Mouse (Mus musculus) heart, embryonic 15.5 days (tissue): ENCODE data around the gene Cad. TPM values are rescaled to one million over a fixed set of nuclear protein-coding genes. Genes with fewer than 3 reads are reported as not detected.
A peak's percentile ranks its signal among the peaks of the same experiment; 100 is the strongest.

Experiments
- ATAC-seq: fragments of 200-750 bp; cut with Nextera tagmentation; replicated peaks from 2 replicates; pipeline ENCODE4 v1.8.0; 2017; ENCODE audit warnings: low read depth, moderate TSS enrichment; ENCODE audit not compliant: insufficient number of reproducible peaks, insufficient read depth, low FRiP score
- H3K27ac ChIP-seq: fragments of 300-500 bp; sonication (generic); 2 replicates; pipeline ENCODE4 v1.5.1; 2015; ENCODE audit warnings: mild to moderate bottlenecking, inconsistent platforms
- H3K27me3 ChIP-seq: fragments of 300-500 bp; sonication (generic); 2 replicates; pipeline ENCODE4 v1.6.1; 2015; ENCODE audit warnings: inconsistent platforms
- H3K36me3 ChIP-seq: fragments of 300-500 bp; sonication (generic); 2 replicates; pipeline ENCODE4 v1.6.1; 2015; ENCODE audit warnings: mild to moderate bottlenecking, inconsistent platforms
- H3K4me1 ChIP-seq: fragments of 300-500 bp; sonication (generic); replicated peaks from 2 replicates; pipeline ENCODE4 v1.6.1; 2015; ENCODE audit warnings: inconsistent platforms
- H3K4me2 ChIP-seq: fragments of 300-500 bp; sonication (generic); 2 replicates; pipeline ENCODE4 v1.6.1; 2015; ENCODE audit warnings: inconsistent platforms, mild to moderate bottlenecking, moderate library complexity
- H3K4me3 ChIP-seq: fragments of 300-500 bp; sonication (generic); 2 replicates; pipeline ENCODE4 v1.5.1; 2015; ENCODE audit warnings: mild to moderate bottlenecking, inconsistent platforms
- H3K9ac ChIP-seq: fragments of 300-500 bp; sonication (generic); 2 replicates; pipeline ENCODE4 v1.6.1; 2015; ENCODE audit warnings: mild to moderate bottlenecking, inconsistent platforms
- H3K9me3 ChIP-seq: fragments of 300-500 bp; sonication (generic); replicated peaks from 2 replicates; pipeline ENCODE4 v1.6.1; 2016; ENCODE audit warnings: inconsistent platforms
- WGBS: fragments of 180-500 bp; shearing (Covaris S2); methylation state at CpG from one replicate; pipeline ENCODE4 v1.1.7; 2015; ENCODE audit warnings: mixed read lengths; 5-methylcytosine and 5-hydroxymethylcytosine counted together
- polyA plus RNA-seq: library from polyadenylated mRNA; unstranded; fragments of >200 nt; fragmentation: Nextera tagmentation; extraction: Ambion mirVana; gene quantifications from 2 replicates; pipeline ENCODE4 v1.2.1, GENCODE M21; 2015

Cad gene
- polyA plus RNA-seq, 1 experiment from 2014 or later, result 11.0 TPM

DNA sequence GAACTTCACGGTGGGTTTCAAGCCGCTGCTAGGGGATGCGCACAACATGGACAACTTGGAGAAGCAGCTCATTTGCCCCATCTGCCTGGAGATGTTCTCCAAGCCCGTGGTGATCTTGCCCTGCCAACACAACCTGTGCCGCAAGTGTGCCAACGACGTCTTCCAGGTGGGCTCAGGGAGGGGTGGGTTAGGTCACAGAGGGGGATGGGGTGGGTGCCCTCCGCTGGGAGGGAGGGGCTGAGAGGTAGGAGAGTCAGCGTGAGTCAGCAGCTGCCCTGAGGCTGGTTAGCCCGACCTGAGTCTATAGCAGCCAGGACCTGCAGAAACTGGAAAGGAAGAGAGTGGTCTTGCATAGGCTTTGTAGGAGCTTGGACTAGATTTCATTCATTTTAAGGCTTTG, 62.3 kb downstream of the Cad start:
- peak; percentile 18; the same call in 1 of the 2 replicates for ATAC-seq
- peak overlapping the region; percentile 69 for H3K27ac ChIP-seq
- peak overlapping the region; percentile 39 for H3K4me3 ChIP-seq
- peaks cover 8% of the 10 kb centered on the region; the same call in 1 of the 2 replicates for H3K4me1 ChIP-seq
- H3K4me2 ChIP-seq, result peak overlapping the region; percentile 57
- 0 out of 2 replicates have a peak overlapping the region, but pooled peaks have one; percentile 17 for H3K9ac ChIP-seq
- no peaks in the 10 kb centered on the region for H3K9me3 ChIP-seq
- no peaks in the 10 kb centered on the region for H3K36me3 ChIP-seq
- peaks cover 5% of the 10 kb centered on the region; the same call in 1 of the 2 replicates for H3K27me3 ChIP-seq
- WGBS, result 12% methylated on average over 10 of the region's 10 CpGs

DNA sequence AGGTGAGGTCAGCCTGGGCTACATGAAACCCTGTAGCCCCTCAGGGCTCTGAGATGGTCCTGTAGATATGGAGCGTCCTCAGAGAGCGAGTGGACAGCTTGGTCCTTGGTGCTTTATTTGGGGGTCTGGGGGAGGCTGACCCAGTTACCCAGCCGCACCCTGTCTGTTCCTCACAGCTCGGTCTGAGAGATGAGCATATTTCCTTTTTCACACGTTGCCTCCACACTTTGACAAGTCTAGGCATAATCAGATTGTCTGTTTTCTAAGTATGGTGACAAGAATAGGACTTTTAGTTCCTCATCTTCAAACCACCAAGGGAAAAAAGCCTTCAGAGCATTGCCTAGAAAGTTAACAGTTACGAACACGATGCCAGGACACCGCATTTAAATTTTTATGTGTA, 66.5 kb downstream of the Cad start:
- no peak overlapping the region for H3K4me2 ChIP-seq

DNA sequence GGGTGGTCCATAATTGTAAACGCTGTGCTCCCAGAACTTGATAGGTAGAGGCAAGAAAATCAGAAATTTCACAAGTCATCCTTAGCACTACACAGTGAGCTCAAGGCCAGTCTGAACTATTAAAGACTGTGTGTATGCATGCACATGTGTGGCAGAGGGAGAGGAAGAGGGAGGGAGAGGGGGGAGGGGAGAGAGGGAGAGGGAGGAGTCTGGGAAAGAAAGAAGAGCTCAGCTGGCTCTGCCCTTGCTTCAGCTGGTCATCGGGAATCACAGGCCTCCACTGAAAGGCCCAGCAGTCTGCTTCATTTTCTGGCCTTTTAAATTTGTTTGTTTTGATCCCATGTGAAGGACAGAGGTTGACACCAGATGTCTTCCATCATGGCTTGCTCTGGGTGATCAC, 68.9 kb downstream of the Cad start:
- no peaks in the 10 kb centered on the region for H3K4me1 ChIP-seq
- H3K4me2 ChIP-seq, result no peak overlapping the region
- 41% methylated on average over 2 of the region's 2 CpGs for WGBS
- H3K4me3 ChIP-seq, result no peak overlapping the region
- no peaks in the 10 kb centered on the region for H3K27me3 ChIP-seq
- H3K9ac ChIP-seq, result no peak overlapping the region
- ATAC-seq, result no peak
- H3K9me3 ChIP-seq, result no peaks in the 10 kb centered on the region
- no peaks in the 10 kb centered on the region for H3K36me3 ChIP-seq
- no peak overlapping the region for H3K27ac ChIP-seq

More for the DNA sequence above, 66.5 kb downstream of the Cad start:
- 75% methylated on average over 8 of the region's 8 CpGs for WGBS
- Histone ChIP-seq H3K27me3 (peaks cover 5% of the 10 kb centered on the region; the same call in 1 of the 2 replicates), H3K36me3 (no peaks in the 10 kb centered on the region), H3K4me3 (no peak overlapping the region), H3K9me3 (no peaks in the 10 kb centered on the region), H3K9ac (no peak overlapping the region), H3K27ac (no peak overlapping the region), H3K4me1 (peaks cover 8% of the 10 kb centered on the region; the same call in 1 of the 2 replicates)
- ATAC-seq, result no peak

DNA sequence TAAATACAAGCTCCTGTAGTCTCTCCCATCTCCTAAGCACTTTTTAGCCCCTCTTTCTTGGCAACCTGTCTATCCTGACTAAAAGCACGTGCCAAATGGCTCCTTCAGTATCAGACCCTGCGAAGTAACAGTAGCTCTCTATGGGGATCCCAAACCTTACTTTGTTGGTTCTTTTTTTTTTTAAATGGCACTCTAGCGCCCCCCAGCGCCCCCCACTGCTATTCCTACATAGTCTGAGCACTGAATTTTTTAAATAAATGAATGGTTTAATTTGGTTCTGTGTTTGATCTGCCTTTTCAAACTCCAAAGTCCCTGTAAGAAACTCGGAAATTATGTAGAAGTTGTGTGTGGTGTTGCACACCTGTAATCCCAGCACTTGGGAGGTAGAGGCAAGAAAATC, 71.5 kb downstream of the Cad start:
- Histone ChIP-seq H3K27ac (no peak overlapping the region), H3K36me3 (no peaks in the 10 kb centered on the region), H3K27me3 (peaks cover 2% of the 10 kb centered on the region; the same call in 1 of the 2 replicates), H3K4me1 (no peaks in the 10 kb centered on the region), H3K9ac (no peak overlapping the region), H3K9me3 (no peaks in the 10 kb centered on the region), H3K4me2 (no peak overlapping the region), H3K4me3 (no peak overlapping the region)
- WGBS, result 37% methylated on average over 5 of the region's 5 CpGs
- ATAC-seq, result no peak

Other genes starting within 250 kb of the Cad start
- gene Mapre3, start 240.1 kb upstream of the Cad start, polyA plus RNA-seq, result 16.3 and 20.1 TPM in 2 replicates
- 57.5 and 67.2 TPM in 2 replicates for gene Tmem214, start 186.8 kb upstream of the Cad start, polyA plus RNA-seq
- 8.9 and 11.9 TPM in 2 replicates for gene Agbl5, start 166.1 kb upstream of the Cad start, polyA plus RNA-seq
- 372 and 381 TPM in 2 replicates for gene Ost4, start 147.0 kb upstream of the Cad start, polyA plus RNA-seq
- gene Emilin1, start 141.4 kb upstream of the Cad start, polyA plus RNA-seq, result 125 and 179 TPM in 2 replicates
- 12.4 and 13.9 TPM in 2 replicates for gene Khk, start 133.3 kb upstream of the Cad start, polyA plus RNA-seq
- 2.4 and 4.2 TPM in 2 replicates for gene Cgref1, start 109.2 kb upstream of the Cad start, polyA plus RNA-seq
- gene Preb, start 94.4 kb upstream of the Cad start, polyA plus RNA-seq, result 74.4 and 99.1 TPM in 2 replicates
- 0.09 and 0.15 TPM in 2 replicates for gene Tcf23, start 86.1 kb upstream of the Cad start, polyA plus RNA-seq
- 116 and 118 TPM in 2 replicates for gene Atraid, start 6.5 kb upstream of the Cad start, polyA plus RNA-seq
- gene Slc5a6, start 5.9 kb upstream of the Cad start, polyA plus RNA-seq, result 5.8 and 9.3 TPM in 2 replicates
- gene Dnajc5g, start 51.5 kb downstream of the Cad start, polyA plus RNA-seq, result not detected in 2 replicates
- 0.25 and 0.36 TPM in 2 replicates for gene Slc30a3, start 53.5 kb downstream of the Cad start, polyA plus RNA-seq
- 8.0 and 9.9 TPM in 2 replicates for gene Trim54, start 61.9 kb downstream of the Cad start, polyA plus RNA-seq
- gene Ucn, start 84.0 kb downstream of the Cad start, polyA plus RNA-seq, result not detected in 2 replicates
- 77.0 and 83.6 TPM in 2 replicates for gene Mpv17, start 99.5 kb downstream of the Cad start, polyA plus RNA-seq
- gene Gm29609, start 125.1 kb downstream of the Cad start, polyA plus RNA-seq, result 0.63 and 2.1 TPM in 2 replicates
- 37.2 and 44.8 TPM in 2 replicates for gene Gtf3c2, start 125.4 kb downstream of the Cad start, polyA plus RNA-seq
- gene Snx17, start 138.4 kb downstream of the Cad start, polyA plus RNA-seq, result 107 and 117 TPM in 2 replicates
- gene Eif2b4, start 138.7 kb downstream of the Cad start, polyA plus RNA-seq, result 51.8 and 64.7 TPM in 2 replicates
- 5.4 and 8.0 TPM in 2 replicates for gene Zfp513, start 147.5 kb downstream of the Cad start, polyA plus RNA-seq
- 81.4 and 103 TPM in 2 replicates for gene Ppm1g, start 165.9 kb downstream of the Cad start, polyA plus RNA-seq
- 109 and 131 TPM in 2 replicates for gene Nrbp1, start 186.1 kb downstream of the Cad start, polyA plus RNA-seq
- 0.25 and 0.28 TPM in 2 replicates for gene Gm9970, start 186.5 kb downstream of the Cad start, polyA plus RNA-seq
- 3.0 and 7.0 TPM in 2 replicates for gene Krtcap3, start 196.9 kb downstream of the Cad start, polyA plus RNA-seq
- gene Ift172, start 236.3 kb downstream of the Cad start, polyA plus RNA-seq, result 22.3 and 22.7 TPM in 2 replicates
- gene Fndc4, start 241.3 kb downstream of the Cad start, polyA plus RNA-seq, result 16.4 and 24.1 TPM in 2 replicates
- gene Gckr, start 242.7 kb downstream of the Cad start, polyA plus RNA-seq, result 0.09 and 0.30 TPM in 2 replicates